17 mouse cellular contexts compared by ENCODE assay signal in genomic region chr4:56828932-56829331, GRCm38 (mm10). TPM values are rescaled to one million over a fixed set of nuclear protein-coding genes. Genes with fewer than 3 reads are reported as not detected.
DNase-seq lines count a peak whose midpoint lies in the region; ATAC-seq lines count a peak whose summit lies in the region.
"Had no signal": no experiment of that assay in that cellular context is flagged by ENCODE, and none has a peak within 500 bp of the region (broad histone marks: within the 10 kb centered on the region; RNA-seq: fewer than 3 reads in every experiment).

No protein-coding gene starts in this region.

- WGBS in heart, embryonic 13.5 days = 73% methylated on average over 3 of the region's 3 CpGs
- WGBS in limb, embryonic 13.5 days = 52% methylated on average over 3 of the region's 3 CpGs
- WGBS in hindbrain, embryonic 13.5 days = 86% methylated on average over 3 of the region's 3 CpGs

- ATAC-seq in heart, embryonic 13.5 days (ENCODE audit: extremely low read depth, insufficient number of reproducible peaks, low FRiP score, low TSS enrichment) = no peak
- ATAC-seq in limb, embryonic 13.5 days (ENCODE audit: low FRiP score, low read depth) = peak; percentile 54; the same call in 1 of the 2 replicates
- no peak for ATAC-seq in hindbrain, embryonic 13.5 days (ENCODE audit: low FRiP score)
- ATAC-seq: intestine, postnatal 0 days; liver, embryonic 12.5 days had no signal

- H3K27ac ChIP-seq in heart, embryonic 13.5 days (replicated peaks) = 0 out of 2 replicates have a peak overlapping the region, but pooled peaks have one; percentile 3
- H3K27ac ChIP-seq in limb, embryonic 13.5 days = peak overlapping the region; percentile 89; the same call in 1 of the 2 replicates
- H3K27ac ChIP-seq in hindbrain, embryonic 13.5 days = no peak overlapping the region
- H3K27ac ChIP-seq: embryonic facial prominence, embryonic 13.5 days; liver, embryonic 12.5 days; stomach, embryonic 15.5 days had no signal

- no peak overlapping the region for H3K4me3 ChIP-seq in heart, embryonic 13.5 days
- H3K4me3 ChIP-seq in limb, embryonic 13.5 days = no peak overlapping the region
- H3K4me3 ChIP-seq in hindbrain, embryonic 13.5 days = no peak overlapping the region
- H3K4me3 ChIP-seq: embryonic facial prominence, embryonic 13.5 days; hindbrain, embryonic 10.5 days; liver, embryonic 12.5 days; stomach, embryonic 15.5 days had no signal

- no peaks in the 10 kb centered on the region for H3K27me3 ChIP-seq in heart, embryonic 13.5 days (replicated peaks)
- H3K27me3 ChIP-seq in limb, embryonic 13.5 days = no peaks in the 10 kb centered on the region
- H3K27me3 ChIP-seq in hindbrain, embryonic 13.5 days = no peaks in the 10 kb centered on the region
- H3K27me3 ChIP-seq: embryonic facial prominence, embryonic 13.5 days; liver, embryonic 12.5 days; stomach, embryonic 15.5 days had no signal

- no peaks in the 10 kb centered on the region for H3K9me3 ChIP-seq in heart, embryonic 13.5 days
- H3K9me3 ChIP-seq in limb, embryonic 13.5 days = no peaks in the 10 kb centered on the region
- no peaks in the 10 kb centered on the region for H3K9me3 ChIP-seq in hindbrain, embryonic 13.5 days
- H3K9me3 ChIP-seq: embryonic facial prominence, embryonic 13.5 days; hindbrain, embryonic 10.5 days; liver, embryonic 12.5 days; stomach, embryonic 15.5 days had no signal

- DNase-seq in heart, adult 18-20 months = no peak
- peak; percentile 35 to 56 for DNase-seq in kidney, postnatal 4 days
- no peak for DNase-seq in kidney, postnatal 36 days
- peak; percentile 20 for DNase-seq in NIH3T3 (ENCODE audit: low read depth)
- DNase-seq: embryo, embryonic 11 days; lung, postnatal 14 days; thymus, adult 2 months had no signal

- no peak overlapping the region for H3K9ac ChIP-seq in heart, embryonic 13.5 days
- H3K9ac ChIP-seq in limb, embryonic 13.5 days = no peak overlapping the region
- no peak overlapping the region for H3K9ac ChIP-seq in hindbrain, embryonic 13.5 days
- H3K9ac ChIP-seq: embryonic facial prominence, embryonic 13.5 days; liver, embryonic 12.5 days; stomach, embryonic 15.5 days had no signal

- no peak overlapping the region for H3K4me2 ChIP-seq in heart, embryonic 13.5 days
- H3K4me2 ChIP-seq in limb, embryonic 13.5 days (replicated peaks) = peak overlapping the region; percentile 28; the same call in 1 of the 2 replicates
- H3K4me2 ChIP-seq in hindbrain, embryonic 13.5 days = no peak overlapping the region
- H3K4me2 ChIP-seq: embryonic facial prominence, embryonic 13.5 days; heart, embryonic 11.5 days; liver, embryonic 12.5 days; midbrain, embryonic 11.5 days; stomach, embryonic 15.5 days had no signal

- peaks cover 41% of the 10 kb centered on the region for H3K36me3 ChIP-seq in heart, embryonic 13.5 days
- peaks cover 45% of the 10 kb centered on the region for H3K36me3 ChIP-seq in limb, embryonic 13.5 days
- H3K36me3 ChIP-seq in hindbrain, embryonic 13.5 days = peaks cover 64% of the 10 kb centered on the region
- H3K36me3 ChIP-seq: stomach, embryonic 15.5 days had no signal

- H3K4me1 ChIP-seq in heart, embryonic 13.5 days = peaks cover 20% of the 10 kb centered on the region
- H3K4me1 ChIP-seq in limb, embryonic 13.5 days = peaks cover 14% of the 10 kb centered on the region
- no peaks in the 10 kb centered on the region for H3K4me1 ChIP-seq in hindbrain, embryonic 13.5 days (replicated peaks)
- H3K4me1 ChIP-seq: stomach, embryonic 15.5 days had no signal

RNA-seq across cellular contexts. Expression of gene Fam206a, which starts 26.8 kb away (rescaled TPM):
- polyA plus RNA-seq in heart, embryonic 13.5 days (2015; fragmentation: Nextera tagmentation; extraction: Ambion mirVana) = 9.6 and 12.1 TPM in 2 replicates
- total RNA-seq in heart, adult 18-20 months (2021) = 1 to 10 TPM; 1.8 to 1.9 TPM
- polyA plus RNA-seq in limb, embryonic 13.5 days (2015; fragmentation: Nextera tagmentation; extraction: Ambion mirVana) = 19.7 and 23.0 TPM in 2 replicates
- 16.6 and 17.9 TPM in 2 replicates for polyA plus RNA-seq in hindbrain, embryonic 13.5 days (2015; fragmentation: Nextera tagmentation; extraction: Ambion mirVana)

RNA-seq across cellular contexts. Expression of gene Elp1, which starts 26.8 kb away (rescaled TPM):
- polyA plus RNA-seq in heart, embryonic 13.5 days (2015; fragmentation: Nextera tagmentation; extraction: Ambion mirVana) = 31.2 and 32.6 TPM in 2 replicates
- total RNA-seq in heart, adult 18-20 months (2021) = 10 to 100 TPM; 19.7 to 22.1 TPM
- 60.6 and 60.9 TPM in 2 replicates for polyA plus RNA-seq in limb, embryonic 13.5 days (2015; fragmentation: Nextera tagmentation; extraction: Ambion mirVana)
- polyA plus RNA-seq in hindbrain, embryonic 13.5 days (2015; fragmentation: Nextera tagmentation; extraction: Ambion mirVana) = 58.1 and 59.4 TPM in 2 replicates

RNA-seq across cellular contexts. Expression of gene Ctnnal1, which starts 36.1 kb away (rescaled TPM):
- polyA plus RNA-seq in heart, embryonic 13.5 days (2015; fragmentation: Nextera tagmentation; extraction: Ambion mirVana) = 18.5 and 18.8 TPM in 2 replicates
- 10 to 100 TPM; 24.8 to 37.8 TPM for total RNA-seq in heart, adult 18-20 months (2021)
- polyA plus RNA-seq in limb, embryonic 13.5 days (2015; fragmentation: Nextera tagmentation; extraction: Ambion mirVana) = 31.2 and 31.7 TPM in 2 replicates
- polyA plus RNA-seq in hindbrain, embryonic 13.5 days (2015; fragmentation: Nextera tagmentation; extraction: Ambion mirVana) = 16.9 and 19.4 TPM in 2 replicates

Comparison
In these comparisons a context has a peak if more than half of its experiments do, and no peak if none do; other contexts are left out.
1. DNase-seq: peak in kidney, postnatal 4 days (2 of 2) and NIH3T3 (single experiment); none in heart, adult 18-20 months (0 of 2) and kidney, postnatal 36 days (0 of 2).